Mouse (Mus musculus) layer of hippocampus, postnatal 14 days (tissue): ENCODE measurements around the gene Ttf1. TPM values are rescaled to one million over a fixed set of nuclear protein-coding genes. Genes with fewer than 3 reads are reported as not detected.

ENCODE experiments used
- DNase-seq, 2 experiments: peaks; one replicate each; pipeline ENCODE4 v3.0.0; 2021 to 2022; ENCODE audit warnings: low spot score in 2 of 2, mixed read lengths in 1 of 2
- total RNA-seq, 2 experiments: library from RNA; stranded (reverse); gene quantifications; 2 replicates each; pipeline ENCODE4 v1.2.3; 2021

Gene Ttf1
- total RNA-seq, 2 experiments from 2014 or later: 11.2 to 12.5 TPM

DNA sequence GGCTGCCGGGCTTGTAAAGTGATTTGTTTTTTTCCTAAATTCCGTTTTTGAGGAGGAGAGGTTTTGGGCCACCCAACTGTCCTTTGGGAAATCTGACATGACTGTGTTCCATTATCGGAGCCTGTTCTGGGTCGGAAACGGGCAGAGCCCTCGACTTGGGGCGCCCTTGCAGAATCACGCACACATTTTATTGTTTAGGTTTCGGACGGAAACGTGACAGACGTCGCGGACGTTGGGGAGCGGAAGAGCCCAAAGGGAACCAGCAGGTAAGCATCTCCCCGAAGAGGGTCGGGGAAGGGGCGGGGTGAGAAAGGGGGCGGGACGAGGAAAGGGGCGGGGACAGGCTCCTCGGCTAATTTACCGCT, 64.5 kb downstream of the Ttf1 start:
- no peak for DNase-seq

DNA sequence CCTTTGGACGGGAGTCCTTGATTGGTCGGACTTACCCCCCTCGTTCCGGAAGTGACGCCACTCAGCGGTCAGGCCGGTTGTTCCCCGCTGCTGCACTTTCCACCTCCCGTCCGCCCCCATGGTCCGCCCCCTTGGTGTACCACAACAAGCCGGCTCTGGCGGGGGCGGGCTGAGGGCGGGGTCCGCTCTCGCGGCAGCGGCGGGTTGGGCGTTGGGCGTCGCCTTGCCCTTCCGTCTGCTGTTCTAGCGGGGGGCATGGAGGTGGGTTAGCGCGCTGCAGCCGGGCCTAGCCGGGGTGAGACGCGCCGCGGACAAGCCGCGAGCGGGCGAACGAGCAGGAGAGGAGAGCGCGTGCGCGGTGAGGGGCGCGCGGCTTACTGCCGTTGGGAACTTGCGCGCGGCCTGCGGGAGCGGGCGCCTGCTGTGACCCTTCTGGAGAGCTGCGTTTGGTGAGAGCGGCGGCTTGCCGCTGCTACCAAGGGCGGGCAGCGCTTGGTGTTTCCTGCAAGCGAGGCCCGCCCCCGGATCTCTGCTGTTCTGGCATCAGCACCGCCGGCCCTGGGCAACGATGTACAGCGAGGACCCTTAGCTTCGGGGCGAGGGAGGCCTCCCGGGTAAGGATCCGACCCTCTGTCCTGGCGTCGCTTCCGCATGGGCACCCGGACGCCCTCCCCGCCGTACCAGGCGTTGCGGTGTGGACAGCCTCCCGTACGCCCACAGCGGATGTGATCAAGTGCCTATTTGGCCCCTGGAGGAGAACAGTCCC, 65.1 kb downstream of the Ttf1 start:
- peak; percentile 92 to 97 for DNase-seq

DNA sequence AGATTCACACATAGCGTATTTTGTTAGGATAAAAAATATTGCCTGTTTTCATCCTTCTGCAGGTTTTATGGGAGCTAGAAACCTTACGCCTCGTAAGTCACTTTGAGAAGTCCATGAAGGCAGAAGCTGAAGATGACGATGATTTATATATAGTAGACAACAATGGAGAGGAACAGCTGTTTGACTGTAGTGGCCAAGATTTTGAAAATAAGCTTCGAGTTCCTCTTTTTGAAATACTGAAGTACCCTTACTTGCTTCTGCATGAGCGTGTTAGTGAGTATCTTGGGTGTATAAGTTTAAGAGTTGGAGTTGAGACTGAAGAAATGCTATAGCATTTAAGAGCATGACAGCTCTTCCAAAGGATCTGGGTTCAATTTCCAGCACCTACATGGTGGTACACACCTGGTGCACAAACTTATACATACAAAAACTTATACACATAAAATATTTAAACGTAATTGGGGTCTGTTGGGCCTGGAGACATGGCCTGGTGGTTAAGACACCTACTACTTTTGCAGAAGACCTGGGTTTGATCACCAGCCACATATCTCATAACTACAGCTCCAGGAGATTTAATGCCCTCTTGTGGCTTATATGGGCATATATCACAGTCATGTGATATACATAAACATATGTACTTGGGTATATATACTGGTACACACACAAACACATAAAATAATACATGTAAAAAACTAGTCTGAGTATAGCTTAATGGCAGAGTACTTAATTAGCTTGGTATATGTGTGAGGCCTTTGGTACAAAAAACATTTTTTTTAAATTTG, 70.2 kb downstream of the Ttf1 start:
- no peak for DNase-seq

DNA sequence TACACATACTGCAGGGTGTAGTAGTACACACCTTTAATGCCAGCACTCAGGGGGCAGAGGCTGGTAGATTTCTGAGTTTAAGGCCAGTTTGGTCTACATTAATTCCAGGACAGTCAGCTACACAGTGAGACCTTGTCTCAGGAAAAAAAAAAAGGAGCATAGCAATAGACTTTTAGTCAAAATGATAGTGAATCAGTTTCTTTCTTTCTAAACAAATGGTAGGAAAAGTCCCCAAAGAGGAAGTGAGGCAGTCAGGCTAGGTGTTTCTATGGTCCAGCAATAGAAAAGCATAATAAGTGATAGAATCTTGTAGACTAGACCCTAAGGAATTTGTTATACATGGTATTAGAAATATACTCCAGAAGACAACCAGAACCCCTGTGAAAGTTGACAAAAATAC, 75.1 kb downstream of the Ttf1 start:
- no peak for DNase-seq

Other genes with a start within 250 kb of the Ttf1 start
- gene Gtf3c4, start 219.9 kb upstream of the Ttf1 start, total RNA-seq: 10 to 100 TPM; 35.5 to 41.1 TPM
- 1 to 10 TPM; 7.4 to 8.0 TPM for gene Ddx31, start 219.9 kb upstream of the Ttf1 start, total RNA-seq
- under 1 TPM; 0.14 to 0.28 TPM for gene Barhl1, start 143.6 kb upstream of the Ttf1 start, total RNA-seq
- gene Cfap77, start 5.2 kb upstream of the Ttf1 start, total RNA-seq: 1 to 10 TPM in 1 of 2 experiments, under 1 TPM in 1; 0.69 to 1.2 TPM
- gene Setx, start 63.9 kb downstream of the Ttf1 start, total RNA-seq: 10 to 100 TPM; 43.8 to 52.8 TPM
- 100 to 1,000 TPM; 106 to 115 TPM for gene Ntng2, start 192.7 kb downstream of the Ttf1 start, total RNA-seq